Mouse (Mus musculus) kidney, postnatal 14 days (tissue): ENCODE measurements around the gene Bicra.

Source experiments
- DNase-seq: peaks from one replicate; pipeline ENCODE4 v3.0.0; 2022; ENCODE audit warnings: mixed read lengths

Bicra gene

DNA sequence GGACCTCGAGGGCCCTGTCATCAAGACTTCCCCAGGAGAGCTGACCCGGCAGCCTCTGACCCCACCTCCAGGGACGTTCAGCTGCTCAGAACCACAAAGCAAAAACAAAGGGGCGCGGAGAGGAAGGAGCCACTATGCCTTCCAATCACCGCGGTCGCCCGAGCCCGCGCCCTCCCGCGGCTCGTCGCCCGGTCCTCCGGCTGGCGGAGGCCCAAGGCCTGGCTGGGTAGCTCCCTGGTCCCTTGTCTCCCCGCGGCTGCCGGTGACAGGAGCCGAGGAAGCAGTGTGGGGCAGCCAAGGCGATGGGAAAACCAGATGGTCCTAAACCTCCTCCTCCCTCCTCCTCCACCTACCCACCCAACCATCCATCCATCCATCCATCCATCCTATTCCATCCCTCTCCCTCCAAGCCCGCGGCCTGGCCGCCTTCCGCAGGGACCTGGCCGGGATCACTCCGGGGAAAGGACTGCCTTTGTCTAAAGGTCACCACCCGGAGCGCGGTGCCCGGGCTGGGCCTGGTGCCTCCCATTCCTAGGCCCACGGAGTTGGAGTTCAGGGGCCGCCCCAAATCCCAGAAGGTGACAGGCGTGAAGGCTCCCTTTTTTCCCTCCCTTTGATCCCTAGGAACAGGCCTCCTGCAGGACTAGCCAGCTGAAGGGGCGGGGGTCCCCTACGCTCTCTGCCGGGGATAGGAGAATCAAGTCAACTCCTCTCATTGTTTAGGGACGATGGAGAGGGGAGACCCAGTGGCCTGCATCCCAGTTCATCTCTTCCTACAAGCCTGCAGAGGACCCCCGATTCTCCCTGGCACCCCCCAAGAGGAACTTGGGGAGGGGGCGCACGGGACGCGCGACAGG lies 1.0 kb downstream of the Bicra start:
- DNase-seq = peak; percentile 84

DNA sequence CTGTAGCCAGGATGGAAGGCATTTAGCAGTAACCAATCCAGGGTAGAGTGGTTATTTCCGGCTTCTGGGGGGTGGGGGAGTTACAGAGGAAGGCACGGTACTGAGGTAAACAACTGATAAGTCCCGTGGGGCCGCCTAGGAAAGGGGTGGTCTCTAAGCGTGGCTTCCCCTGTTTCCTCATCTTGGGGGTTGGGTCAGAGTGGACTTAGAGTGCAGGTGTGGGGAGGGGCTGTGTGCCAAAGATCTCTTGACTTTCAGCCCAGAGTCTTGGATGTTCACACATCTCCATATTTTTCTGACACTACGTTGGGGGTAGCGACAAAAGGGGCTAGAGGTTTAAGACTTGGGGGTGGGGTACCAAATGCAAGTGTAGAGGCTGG lies 1.6 kb downstream of the Bicra start:
- peak; percentile 74 for DNase-seq

DNA sequence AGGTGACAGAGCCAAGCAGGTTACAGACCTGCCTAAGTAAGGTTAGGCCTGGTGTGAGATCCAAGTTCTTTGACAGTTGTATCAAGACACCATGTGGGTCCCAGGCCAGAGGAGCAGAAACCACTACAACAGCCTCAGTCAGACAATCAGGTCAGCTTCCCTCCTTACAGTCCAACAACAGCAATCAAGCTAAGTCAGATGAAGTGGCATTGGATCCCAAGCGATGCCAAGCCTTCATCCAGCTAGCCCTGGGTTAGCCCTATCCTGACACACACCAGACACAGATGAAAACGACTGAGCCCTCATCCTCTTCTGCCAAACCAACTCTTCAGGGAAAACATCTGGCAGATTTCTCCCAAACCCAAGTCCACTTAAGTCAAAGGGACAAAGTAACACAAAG lies 2.2 kb downstream of the Bicra start:
- DNase-seq = no peak

DNA sequence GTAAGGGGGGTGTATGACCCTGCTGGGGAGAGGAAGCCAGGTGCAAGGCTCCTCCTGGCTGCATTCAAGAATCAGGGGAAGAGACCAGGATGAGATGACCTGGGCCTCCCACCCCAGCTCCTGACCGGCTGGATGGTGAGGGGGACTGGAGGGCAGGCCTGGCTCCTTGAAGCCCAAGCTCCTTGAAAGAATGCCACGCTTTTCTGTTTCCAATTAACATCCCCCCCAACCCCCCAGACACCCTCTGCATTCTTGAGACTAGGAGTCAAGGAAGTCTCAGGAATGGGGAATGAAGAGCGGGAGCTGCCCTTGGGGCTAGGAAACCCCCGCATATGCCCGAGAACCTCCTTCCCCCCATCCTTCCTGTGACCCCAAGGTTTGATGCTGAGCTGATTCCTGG lies 3.2 kb downstream of the Bicra start:
- DNase-seq = no peak

DNA sequence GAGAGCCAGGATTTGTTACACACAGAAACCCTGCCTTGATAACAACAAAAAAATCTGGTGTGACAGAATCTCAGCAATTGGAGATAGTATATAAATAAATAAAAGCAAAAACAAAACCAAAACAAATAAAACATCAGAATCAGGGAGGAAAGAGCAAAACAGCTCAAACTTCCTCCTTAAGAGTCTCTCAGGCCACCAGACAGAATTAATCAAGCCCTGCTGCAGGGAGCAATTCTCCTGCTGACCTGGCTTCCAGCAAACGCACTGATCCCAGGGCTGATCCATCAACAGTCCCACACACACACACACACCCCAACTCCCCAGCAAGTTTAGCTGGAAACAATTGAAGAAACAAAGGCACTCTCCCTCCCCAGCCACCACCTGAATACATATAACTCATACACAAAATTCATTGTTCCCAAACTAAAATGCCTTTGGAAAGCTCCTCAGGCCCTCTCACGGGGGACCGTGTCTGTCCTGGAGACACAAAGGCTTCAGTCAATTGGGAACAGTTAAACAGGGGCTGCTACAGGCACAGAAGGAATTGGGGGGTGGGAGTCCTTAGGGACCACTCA lies 3.8 kb downstream of the Bicra start:
- DNase-seq = no peak

DNA sequence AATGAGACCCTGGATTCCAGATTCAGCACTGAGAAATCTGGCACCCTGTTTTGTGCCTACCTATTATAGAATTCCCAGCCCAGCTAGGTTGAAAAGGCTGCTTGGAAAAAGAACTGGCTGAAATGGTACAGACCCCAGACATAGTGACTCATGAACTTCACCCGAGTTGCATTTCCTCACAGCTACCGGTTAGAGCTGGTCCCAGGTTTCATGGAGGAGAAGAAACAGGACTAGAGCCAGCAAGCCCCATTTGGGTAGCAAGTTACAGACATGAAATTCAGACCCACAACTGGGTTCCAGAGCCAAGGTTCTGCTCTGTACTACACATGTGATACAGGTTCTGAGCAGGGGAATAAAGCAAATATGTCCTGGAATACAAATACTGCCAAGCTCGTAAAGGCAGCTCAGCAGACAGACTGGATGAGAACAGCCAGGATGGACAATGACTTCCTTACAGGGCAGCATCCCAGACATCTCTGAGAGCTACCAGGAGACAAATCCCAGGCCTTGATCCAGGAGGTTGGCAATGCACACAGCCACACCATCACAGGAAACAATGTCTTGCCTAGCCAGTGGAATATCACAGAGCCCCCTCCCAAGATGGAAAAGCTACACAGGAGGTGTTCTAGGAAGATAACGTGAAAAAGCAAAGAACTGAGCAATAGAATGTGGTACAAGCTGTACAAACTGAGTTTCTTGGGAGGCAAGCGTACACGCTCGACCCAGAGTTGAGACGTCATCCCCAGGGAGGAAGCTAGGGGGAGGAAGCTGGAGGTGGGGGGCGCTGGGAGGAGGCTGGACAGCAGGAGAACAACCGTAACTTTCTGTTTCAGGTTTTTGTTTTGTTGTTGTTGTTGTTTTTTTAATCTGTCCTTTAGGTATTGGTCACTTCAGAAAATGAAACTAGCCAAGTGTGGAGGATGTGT lies 4.6 kb downstream of the Bicra start:
- no peak for DNase-seq

DNA sequence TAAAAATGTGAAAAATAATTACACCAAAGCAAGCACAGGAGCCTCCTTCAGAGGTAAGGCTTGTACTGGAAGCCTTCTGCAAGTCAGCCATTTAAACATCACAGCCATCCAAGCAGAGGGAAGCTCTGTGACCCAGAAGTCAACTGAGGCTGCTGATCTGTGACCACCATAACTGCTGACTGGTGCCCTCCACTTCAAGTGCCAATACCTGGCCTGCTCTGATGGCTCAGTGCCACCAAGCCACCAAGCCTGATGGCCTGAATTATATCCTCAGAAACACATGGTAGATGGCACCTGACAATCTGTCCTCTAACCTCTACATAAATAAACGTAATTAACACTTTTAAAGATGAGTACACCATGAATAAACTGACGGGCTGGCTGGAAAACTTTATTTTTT lies 6.5 kb downstream of the Bicra start:
- peak; percentile 43 for DNase-seq

DNA sequence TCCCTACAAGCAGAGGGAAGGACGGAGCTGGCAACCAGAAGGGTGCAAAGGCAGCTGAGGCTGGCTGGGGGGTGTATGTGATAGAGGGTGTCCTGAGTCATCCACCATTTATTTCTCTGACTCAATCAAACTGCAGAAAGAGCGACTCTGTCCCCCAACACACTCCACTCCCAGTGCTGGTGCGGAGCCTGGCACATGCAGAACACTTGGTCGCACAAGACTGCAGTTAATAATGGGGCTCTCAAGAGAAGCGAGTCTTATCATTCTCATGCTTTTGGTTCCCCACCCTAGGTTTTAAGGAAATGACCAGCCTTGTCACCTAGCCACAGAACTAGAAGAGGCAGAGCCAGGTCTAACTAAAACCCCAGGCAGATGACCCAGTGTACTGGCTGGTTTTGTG lies 8.4 kb downstream of the Bicra start:
- no peak for DNase-seq

DNA sequence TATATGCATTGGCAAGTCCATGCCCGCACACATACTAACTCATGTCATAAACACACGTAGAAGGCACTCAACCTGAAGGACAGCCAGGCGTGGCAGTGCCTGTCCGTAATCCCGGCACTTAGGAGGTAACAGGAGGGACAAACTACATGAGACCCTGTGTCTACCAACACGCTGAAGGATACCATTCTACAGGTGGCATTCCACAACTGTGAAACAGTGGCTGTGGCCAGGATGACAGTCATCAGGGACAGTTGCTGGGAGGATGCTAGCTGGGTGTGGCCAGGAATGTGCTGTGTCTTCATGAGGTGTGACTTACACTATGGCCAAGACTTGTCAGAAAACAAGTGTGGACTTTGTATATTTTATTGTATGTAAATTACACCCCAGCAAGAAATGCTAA lies 10.7 kb downstream of the Bicra start:
- DNase-seq = no peak

DNA sequence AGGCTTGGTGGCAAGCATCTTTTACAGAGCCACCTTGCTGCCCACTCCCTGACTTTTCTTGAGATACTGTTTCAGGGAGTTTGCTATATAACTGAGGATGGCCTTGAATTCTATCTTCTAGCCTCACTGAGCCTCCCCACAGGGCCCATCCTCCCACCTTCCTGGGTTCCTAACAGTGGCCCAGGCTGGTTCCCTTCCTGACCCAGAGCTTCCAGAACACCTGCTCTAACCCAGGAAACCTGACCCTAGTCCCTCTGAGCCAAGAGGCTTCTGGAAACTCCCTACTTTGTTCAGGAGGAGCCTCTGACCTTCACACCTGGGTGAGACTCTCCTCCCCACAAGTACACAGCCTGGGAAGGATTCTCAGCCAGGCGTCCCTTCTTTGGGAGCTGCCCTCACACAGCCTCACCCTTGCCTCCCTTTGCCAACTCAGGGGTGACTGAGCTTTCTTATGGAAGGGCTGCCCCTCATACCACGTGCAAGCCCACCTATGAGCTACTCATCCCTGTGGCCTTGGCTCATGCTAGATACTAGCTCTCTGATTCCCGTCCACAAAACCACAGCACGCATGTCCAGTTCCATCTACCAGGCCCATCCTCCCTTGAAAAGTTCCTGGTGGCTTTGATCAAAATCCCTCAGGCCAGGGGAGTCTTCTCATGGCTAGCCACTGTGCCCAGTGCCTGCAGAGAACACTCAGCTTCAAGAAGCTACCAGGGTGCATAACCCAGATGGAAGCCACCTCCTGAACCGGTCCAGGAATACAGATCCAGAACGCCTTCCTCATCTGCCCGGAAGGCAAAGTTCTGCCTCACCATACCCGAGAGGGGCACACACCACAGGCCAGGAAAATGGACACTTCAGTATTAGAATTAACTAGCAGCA lies 13.9 kb downstream of the Bicra start:
- DNase-seq = no peak

DNA sequence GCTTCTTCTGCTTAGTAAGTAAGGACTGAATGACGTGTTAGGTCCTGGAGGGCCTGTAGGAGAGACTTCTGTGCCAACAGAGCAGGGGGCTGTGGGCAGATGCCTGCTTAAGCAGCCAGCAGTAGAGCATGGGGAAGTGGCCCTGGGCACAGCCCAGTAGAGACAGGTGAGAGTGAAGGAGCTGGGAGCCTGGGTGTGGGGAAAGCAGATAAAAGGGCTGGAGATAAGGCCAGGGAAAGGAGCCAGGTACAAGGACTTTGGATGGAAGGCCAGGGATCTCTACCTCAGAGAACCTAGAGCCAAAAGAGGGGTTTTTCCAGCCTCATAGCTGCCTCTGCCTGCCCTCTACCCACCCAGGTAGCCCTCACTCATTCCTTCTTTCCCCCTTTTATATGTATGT lies 14.7 kb downstream of the Bicra start:
- no peak for DNase-seq

DNA sequence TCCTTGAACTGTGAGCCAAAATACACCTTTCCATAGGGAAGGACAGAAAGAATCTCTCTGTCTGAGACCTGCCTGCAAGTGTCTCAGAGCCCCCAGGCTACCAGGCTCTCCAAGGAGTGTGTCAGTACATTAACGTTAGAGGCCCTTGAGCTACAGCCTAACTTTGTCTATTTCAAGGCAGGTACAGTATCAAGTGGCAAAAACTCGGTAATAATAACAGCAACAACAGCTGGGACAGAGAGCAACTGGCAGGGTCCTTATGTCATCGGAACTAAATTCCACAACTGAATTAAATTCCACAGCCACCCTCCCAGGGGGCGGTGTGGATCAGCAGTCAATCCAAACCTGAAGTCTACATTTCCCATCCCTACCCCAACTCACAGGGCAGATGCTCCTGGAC lies 16.6 kb downstream of the Bicra start:
- DNase-seq = no peak

DNA sequence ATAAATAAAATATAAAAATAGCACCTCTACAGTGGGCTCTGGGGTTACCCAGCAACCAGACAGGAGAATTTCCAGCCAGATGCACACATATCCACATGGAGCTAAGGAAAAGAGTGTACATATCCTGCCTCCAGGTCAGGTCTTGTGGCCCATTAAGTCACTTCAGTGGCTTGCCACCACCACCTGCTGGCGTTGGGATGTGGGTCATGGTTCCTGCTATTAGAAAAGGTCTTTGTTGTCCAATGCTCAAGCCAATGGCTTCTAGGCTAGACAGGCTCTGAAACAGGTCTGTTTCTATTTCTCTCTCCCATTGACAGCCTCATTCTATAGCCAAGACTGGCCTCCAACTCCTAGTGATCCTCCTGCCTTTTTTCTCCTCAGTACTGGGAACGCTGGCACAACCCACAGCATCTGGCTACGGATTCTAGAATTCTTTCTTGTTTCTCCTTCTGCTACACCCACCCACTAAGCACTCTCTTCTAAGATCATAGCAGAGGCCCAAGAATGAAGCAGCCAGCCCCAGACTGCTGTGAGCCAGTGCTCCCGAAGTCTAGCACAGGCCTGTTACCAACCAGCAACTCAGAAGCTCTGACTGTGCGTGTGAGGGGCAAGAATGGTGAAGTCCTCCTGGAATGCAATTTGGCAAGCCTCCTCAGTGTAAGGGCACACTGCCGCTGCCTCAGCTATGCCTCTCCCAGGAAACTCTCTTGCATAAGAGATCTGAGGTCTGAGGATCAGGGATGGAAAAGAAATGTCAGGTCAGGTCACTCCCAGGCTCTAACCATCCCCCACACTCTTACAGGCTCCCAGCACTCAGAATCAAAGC lies 19.4 kb downstream of the Bicra start:
- DNase-seq = peak; percentile 51

DNA sequence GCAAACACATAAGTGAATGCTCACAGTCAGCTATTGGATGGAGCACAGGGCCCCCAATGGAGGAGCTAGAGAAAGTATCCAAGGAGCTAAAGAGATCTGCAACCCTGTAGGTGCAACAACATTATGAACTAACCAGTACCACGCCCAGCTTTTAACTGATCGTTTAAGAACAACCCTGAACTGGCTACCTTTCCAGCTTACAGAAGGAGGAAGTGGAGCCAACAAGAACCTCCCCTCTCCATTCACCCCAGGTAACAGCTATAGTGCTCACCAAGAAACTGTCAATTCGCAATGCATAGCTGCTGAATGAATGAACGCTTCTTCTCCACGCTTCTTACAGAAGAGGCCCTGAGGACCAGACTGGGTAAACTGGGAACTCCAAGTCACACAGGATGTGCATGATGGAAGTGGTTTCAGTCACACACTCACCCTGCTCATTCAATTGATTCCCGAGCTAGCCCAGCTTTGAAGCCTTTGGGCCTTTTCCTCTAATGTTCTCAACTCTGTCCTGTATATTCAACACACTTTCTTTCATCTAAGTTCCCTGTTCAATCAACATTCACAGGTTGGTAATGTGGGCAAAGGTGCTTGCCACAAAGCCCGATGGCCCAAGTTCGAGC lies 23.0 kb downstream of the Bicra start:
- no peak for DNase-seq

DNA sequence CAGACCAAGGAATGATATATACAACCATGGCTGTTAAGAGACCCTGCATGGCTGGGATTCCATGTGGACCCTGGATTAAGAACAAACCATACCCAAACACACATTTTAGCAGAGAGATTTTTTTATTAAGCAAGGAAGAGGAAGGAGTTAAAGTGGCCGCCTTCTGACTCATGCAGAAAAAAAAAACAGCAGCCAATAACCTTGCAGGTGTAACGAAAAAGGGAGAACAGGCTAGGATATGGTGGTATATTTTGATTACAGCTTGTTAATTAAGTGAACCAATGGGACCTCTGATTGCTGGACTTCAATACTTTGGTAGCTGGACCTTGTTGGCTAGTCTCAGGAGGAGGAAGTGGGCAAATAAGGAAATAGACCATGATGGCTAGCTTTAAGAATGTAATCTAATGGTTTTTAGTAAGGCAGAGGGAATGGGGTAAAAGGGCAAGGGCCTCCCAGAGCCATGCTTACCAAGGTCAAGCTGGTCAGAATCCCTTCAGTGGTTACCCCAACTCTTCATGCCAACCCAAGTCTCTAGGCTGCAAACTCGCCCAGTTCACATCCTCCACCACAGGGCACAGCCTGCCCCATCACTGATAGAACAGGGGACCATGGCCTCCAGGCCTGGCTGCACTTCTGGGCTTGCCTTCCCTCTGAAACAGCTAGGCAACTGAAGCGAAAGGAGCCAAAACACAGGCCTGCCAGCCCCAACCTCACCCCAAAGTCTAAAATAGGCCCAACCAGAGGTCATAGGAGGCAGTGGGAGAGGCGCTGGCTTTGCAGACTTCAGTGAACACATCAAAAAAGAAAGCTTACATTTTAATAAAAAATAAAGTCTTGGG lies 28.2 kb downstream of the Bicra start:
- DNase-seq = no peak

DNA sequence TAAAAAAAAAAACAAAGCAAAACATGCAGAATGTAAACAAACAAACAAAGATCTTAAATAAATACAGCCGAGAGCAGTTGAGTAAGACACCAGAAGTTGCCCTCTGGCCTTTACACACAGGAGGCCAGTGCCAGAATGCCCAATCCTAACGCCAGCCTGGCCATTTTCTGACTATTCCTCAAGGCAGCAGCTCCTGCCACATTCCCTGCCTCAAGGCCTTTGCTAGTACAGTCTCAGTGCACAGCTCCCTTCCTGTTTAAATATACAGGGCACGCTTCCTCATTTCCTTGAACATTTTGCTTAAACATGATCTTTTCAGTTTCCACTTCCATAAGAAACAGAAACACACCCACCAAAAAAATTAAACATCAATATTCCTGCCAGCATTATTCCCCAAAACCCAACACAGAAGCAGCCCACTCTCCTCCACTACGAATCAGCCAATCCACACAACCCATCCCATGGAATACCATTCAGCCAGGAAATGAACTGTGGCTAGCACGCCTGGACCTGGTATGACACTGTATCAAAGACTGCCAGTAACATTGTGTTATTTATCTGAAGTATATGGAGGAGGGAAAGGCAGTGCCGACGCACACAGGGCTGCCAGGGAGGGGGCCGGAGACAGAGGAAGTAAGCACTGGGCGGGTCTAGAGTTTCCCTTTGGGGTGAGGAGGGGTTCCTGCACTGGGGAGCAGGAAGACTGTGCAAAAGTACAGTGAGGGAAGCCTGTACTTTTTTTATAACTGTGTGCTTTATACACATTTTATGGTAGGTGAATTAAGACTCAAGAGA lies 29.5 kb downstream of the Bicra start:
- DNase-seq = peak; percentile 51

DNA sequence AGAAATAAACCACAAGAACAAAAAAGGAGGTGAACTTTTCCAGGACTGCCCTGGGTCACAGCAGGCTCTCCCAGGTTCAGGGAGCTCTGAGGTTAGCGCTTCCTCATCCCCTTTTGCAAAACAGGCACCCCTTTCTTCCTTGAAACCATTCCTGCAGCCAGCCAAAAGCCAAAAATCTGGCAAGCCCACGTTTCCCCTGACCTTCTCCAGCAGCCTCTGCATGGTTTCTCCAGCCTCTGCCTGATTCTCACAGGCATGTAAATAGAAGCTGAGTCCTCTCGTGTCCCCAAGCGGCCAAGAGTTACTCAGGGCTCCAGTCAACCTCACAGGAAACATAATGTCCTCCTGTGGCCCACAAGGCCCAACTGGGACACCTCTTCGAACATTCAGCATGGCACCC lies 32.3 kb downstream of the Bicra start:
- DNase-seq = no peak

DNA sequence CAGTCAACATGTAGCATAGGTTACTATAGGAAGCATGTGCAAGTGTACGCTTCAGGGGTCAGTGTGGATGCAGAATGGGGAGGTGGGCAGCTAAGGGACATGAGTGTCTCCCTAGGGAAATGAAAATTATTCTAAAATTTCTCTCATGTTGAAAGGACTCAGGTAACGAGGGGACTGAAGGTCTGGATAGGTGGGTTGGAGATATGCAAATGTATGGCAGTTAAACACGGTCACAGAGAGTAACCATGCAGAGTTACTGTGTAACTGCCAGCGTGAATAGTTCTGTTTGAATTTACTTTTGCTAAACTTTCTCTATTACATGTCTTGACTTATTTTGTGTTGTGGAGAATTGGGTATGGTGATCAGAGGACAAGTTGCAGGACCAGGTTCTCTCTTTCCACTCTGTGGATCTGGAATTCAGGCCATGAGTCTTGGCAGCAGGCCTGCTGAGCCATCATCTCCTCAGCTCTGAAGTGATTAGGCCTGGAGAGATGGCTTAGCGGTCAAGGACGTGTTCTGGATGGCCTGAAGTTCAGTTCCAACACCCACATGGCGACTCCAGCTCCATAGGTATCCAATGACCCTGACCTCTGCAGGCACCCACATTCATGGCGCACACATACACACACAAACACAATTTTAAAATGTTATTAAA lies 33.1 kb downstream of the Bicra start:
- DNase-seq = peak; percentile 63

DNA sequence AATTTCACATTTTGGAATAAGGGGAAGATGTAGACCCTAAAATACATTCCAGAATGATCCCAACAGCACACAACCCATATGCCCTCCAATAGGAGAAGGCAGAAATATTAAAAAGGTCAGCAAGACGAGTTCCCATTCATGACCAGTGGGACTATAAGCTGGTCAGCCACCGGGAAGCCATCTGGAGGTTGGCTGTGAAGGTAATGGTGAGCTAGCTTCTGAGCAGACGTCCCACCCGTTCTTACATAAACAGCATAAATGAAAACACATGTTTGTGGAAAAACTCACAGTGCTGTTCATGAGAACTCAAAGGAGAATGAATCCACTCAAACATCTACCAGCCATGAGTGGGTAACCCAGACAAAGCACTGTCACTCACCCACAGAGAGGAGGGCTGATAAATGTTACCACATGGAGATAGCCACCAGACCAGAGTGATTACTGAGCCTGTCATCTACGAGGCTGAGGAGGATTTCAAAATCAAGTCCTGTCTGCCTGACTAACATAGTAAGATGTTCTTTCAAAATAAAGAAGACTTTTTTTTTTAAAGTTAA lies 33.9 kb downstream of the Bicra start:
- no peak for DNase-seq
